Mouse (Mus musculus) liver, embryonic 14.5 days (tissue): ENCODE results near the gene Rora. TPM values are rescaled to one million over a fixed set of nuclear protein-coding genes. Genes with fewer than 3 reads are reported as not detected.

Experiments
- ATAC-seq: fragments of 200-750 bp; cut with Nextera tagmentation; 2 replicates; pipeline ENCODE4 v1.8.0; 2017; ENCODE audit warnings: moderate number of reproducible peaks, mild to moderate bottlenecking, moderate library complexity; ENCODE audit not compliant: insufficient read depth
- DNase-seq, 3 experiments: peaks; one replicate each; pipeline ENCODE4 v3.0.0-alpha.2; 2012 to 2013; ENCODE audit warnings: low read depth in 3 of 3, low spot score in 3 of 3
- H3K27ac ChIP-seq: fragments of 300-500 bp; sonication (generic); 2 replicates; pipeline ENCODE4 v1.5.1; 2014; ENCODE audit warnings: moderate library complexity, mild to moderate bottlenecking, control low read depth, inconsistent platforms
- H3K27me3 ChIP-seq: fragments of 300-500 bp; sonication (generic); 2 replicates; pipeline ENCODE4 v1.6.1; 2014; ENCODE audit warnings: mild to moderate bottlenecking, low read length, moderate library complexity; ENCODE audit not compliant: control insufficient read depth, insufficient read depth
- H3K36me3 ChIP-seq: fragments of 300-500 bp; sonication (generic); replicated peaks from 2 replicates; pipeline ENCODE4 v1.6.1; 2014; ENCODE audit warnings: low read depth; ENCODE audit not compliant: control insufficient read depth, insufficient read depth
- H3K4me1 ChIP-seq, 2 experiments: fragments of 200-500 bp in 1 of 2; fragments of 300-500 bp in 1 of 2; sonication (generic) in 1 of 2; replicated peaks; 2 replicates each; pipeline ENCODE4 v1.6.1; 2012 to 2014; ENCODE audit warnings: antibody characterized with exemption in 1 of 2, inconsistent platforms in 1 of 2, low read length in 1 of 2; ENCODE audit not compliant: control insufficient read depth in 2 of 2, insufficient read depth in 2 of 2
- H3K4me2 ChIP-seq: fragments of 300-500 bp; sonication (generic); 2 replicates; pipeline ENCODE4 v1.6.1; 2014; ENCODE audit warnings: low read depth, mild to moderate bottlenecking, control low read depth, moderate library complexity
- H3K4me3 ChIP-seq, 2 experiments: fragments of 200-500 bp in 1 of 2; fragments of 300-500 bp in 1 of 2; sonication (generic) in 1 of 2; 2 replicates each; pipeline ENCODE4 v1.5.1; 2012 to 2014; ENCODE audit warnings: low read depth in 2 of 2, low read length in 2 of 2, mild to moderate bottlenecking in 2 of 2, control low read depth in 1 of 2, inconsistent platforms in 1 of 2, moderate library complexity in 1 of 2; ENCODE audit not compliant: insufficient read depth in 1 of 2
- H3K9ac ChIP-seq: fragments of 300-500 bp; sonication (generic); replicated peaks from 2 replicates; pipeline ENCODE4 v1.6.1; 2014; ENCODE audit warnings: mild to moderate bottlenecking, control low read depth, moderate library complexity
- H3K9me3 ChIP-seq: fragments of 300-500 bp; sonication (generic); 2 replicates; pipeline ENCODE4 v1.6.1; 2016; ENCODE audit warnings: low read length, mixed read lengths; ENCODE audit not compliant: control insufficient read depth
- CTCF ChIP-seq: IDR thresholded peaks from 2 replicates; pipeline ENCODE4 v1.5.1; 2016; ENCODE audit warnings: antibody characterized with exemption, low read depth, control low read depth
- EP300 ChIP-seq: IDR thresholded peaks from 2 replicates; pipeline ENCODE4 v1.6.1; 2016; ENCODE audit warnings: antibody characterized with exemption, low read depth
- WGBS: fragments of 180-500 bp; shearing (Covaris S2); extraction: QIAGEN DNeasy Blood & Tissue Kit; methylation state at CpG from one replicate; pipeline ENCODE4 v1.1.7; 2014; ENCODE audit not compliant: insufficient replicate concordance; 5-methylcytosine and 5-hydroxymethylcytosine counted together
- polyA plus RNA-seq, 2 experiments: library from polyadenylated mRNA; depleted of rRNA in 1 of 2; stranded (reverse) in 1 of 2; unstranded in 1 of 2; fragments of >200 nt; fragmentation: Nextera tagmentation in 1 of 2; extraction: Ambion mirVana in 1 of 2; gene quantifications; 2 replicates each; pipeline versions ENCODE4 v1.2.1 to v1.2.3; 2012 to 2014

The Rora gene
- polyA plus RNA-seq, 2 experiments, result 0.85 to 2.9 TPM

DNA sequence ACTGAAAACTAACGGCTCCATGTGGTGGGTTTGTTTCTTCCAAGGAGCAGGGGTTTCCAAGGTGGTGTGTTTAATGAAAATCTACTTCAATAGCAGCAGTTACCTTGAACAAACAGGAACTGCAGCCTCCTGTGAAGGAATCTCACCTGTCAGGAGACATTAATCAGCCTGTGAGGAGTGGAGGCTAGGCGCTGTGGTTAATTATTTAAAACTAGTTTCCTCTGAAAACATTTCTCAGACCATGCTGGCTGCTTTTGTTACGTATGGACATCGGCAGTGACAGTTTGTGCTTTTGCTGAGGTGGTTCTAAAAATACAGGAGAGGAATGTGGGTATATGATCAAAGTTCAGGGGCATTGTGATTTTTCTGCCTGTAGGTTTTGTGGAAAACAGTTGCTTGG, 171.5 kb downstream of the Rora start:
- 41% methylated on average over 4 of the region's 4 CpGs for WGBS
- no peaks in the 10 kb centered on the region for H3K9me3 ChIP-seq
- H3K4me1 ChIP-seq, result peaks cover 0 to 10% of the 10 kb centered on the region in 2 experiments; a peak in 2 of 4 replicates
- no peak overlapping the region for H3K4me2 ChIP-seq
- DNase-seq (no peak), ATAC-seq (no peak)
- no peak for TF ChIP-seq CTCF
- no peak for TF ChIP-seq EP300
- no peaks in the 10 kb centered on the region for H3K27me3 ChIP-seq
- H3K27ac ChIP-seq, result no peak overlapping the region
- no peak overlapping the region for H3K4me3 ChIP-seq
- H3K9ac ChIP-seq, result no peak overlapping the region
- H3K36me3 ChIP-seq, result no peaks in the 10 kb centered on the region

DNA sequence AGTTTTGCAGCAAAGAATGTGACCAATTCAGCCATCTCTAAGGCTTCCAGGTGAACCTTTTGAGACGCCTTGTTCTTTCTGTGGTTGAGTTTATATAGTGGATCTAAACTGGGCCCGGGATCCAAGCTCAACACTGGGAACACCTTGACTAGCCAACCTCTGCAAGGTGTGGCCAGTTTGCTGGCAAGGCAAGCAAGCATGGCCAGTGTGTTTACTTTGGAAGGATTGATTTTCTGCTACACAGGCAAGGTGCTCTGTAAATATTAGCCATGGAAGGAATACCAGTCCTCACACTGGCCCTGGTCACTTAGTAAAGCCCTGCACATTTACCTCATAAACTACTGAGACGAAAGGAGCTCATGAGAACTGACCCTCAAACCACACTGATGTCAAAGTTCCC, 172.3 kb downstream of the Rora start:
- Histone ChIP-seq H3K4me1 (peaks cover 0 to 10% of the 10 kb centered on the region in 2 experiments; a peak in 2 of 4 replicates), H3K9ac (no peak overlapping the region), H3K27me3 (no peaks in the 10 kb centered on the region), H3K36me3 (no peaks in the 10 kb centered on the region), H3K27ac (no peak overlapping the region), H3K9me3 (no peaks in the 10 kb centered on the region), H3K4me2 (no peak overlapping the region), H3K4me3 (no peak overlapping the region)
- no peak for TF ChIP-seq CTCF
- TF ChIP-seq EP300, result no peak
- WGBS, result 57% methylated on average over 3 of the region's 3 CpGs
- ATAC-seq (peak; percentile 55), DNase-seq (no peak)

DNA sequence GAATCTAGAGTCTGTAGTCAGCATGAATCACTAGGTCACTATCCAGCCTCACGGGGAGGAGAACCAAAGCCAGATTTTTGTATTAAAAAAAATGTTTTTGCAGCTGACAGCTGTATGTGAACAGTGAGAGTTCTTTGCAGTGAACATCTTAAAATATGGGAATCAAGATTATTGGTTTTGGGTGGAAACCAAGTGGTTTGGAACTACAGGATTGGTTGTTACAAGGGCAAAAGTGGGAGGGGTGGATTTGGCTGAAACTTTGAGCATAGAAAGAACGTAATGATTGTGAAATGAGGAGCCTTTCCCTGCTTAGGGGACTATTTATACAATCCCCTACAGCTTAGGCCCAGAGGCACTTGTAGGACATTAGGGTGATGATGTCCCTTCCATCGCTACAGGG, 173.9 kb downstream of the Rora start:
- ATAC-seq, result no peak
- no peak overlapping the region for H3K9ac ChIP-seq
- DNase-seq, result no peak
- H3K27ac ChIP-seq, result no peak overlapping the region
- H3K4me2 ChIP-seq, result no peak overlapping the region
- TF ChIP-seq CTCF (no peak), EP300 (no peak)
- H3K27me3 ChIP-seq, result no peaks in the 10 kb centered on the region
- WGBS, result 63% methylated on average over 3 of the region's 3 CpGs
- H3K4me1 ChIP-seq, result peaks cover 0 to 10% of the 10 kb centered on the region in 2 experiments; a peak in 2 of 4 replicates
- no peaks in the 10 kb centered on the region for H3K9me3 ChIP-seq
- no peaks in the 10 kb centered on the region for H3K36me3 ChIP-seq
- H3K4me3 ChIP-seq, result no peak overlapping the region

DNA sequence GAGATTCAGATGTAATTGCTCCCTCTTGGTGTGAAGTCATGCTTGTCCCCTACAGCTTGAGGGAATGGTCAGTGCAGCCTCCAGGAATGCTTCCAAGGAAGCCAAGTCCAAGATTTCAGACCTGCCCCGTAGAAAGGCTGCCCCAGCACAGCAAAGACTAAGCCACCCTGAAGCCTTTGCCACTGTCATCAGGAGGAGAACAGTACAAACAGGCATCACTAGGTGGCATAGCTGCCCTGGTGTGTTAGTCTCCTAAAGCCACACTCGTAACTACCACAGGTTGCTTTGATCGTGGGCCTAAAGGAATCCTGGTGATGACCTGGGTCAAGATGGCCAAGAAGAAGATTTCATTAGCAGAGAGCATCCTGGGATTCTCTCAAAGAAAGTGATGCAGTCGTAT, 176.3 kb downstream of the Rora start:
- Histone ChIP-seq H3K4me1 (peaks cover 0 to 10% of the 10 kb centered on the region in 2 experiments; a peak in 2 of 4 replicates), H3K36me3 (no peaks in the 10 kb centered on the region), H3K27me3 (no peaks in the 10 kb centered on the region), H3K4me2 (no peak overlapping the region), H3K4me3 (no peak overlapping the region), H3K9ac (no peak overlapping the region), H3K9me3 (no peaks in the 10 kb centered on the region), H3K27ac (no peak overlapping the region)
- ATAC-seq (no peak), DNase-seq (no peak)
- no peak for TF ChIP-seq CTCF
- 52% methylated on average over 4 of the region's 4 CpGs for WGBS

DNA sequence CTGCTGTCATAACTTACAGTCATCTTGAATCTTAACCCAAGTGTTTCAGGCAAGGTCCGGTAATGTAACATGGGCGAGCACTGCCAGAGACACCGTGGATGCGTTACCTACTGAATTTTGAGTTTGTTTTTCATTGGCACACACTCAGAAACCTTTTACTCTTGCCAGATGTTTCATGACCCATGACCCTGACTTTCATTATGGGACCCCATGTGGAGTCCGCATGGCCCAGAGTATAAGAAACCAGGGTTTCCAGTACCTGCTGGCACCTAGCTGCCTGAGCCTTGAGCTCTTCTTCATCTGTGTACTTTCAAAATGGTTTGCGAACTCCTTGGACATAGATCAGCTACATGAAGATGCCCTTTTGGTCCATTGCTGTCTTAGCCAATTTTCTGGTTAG, 179.7 kb downstream of the Rora start:
- H3K9me3 ChIP-seq, result no peaks in the 10 kb centered on the region
- no peak overlapping the region for H3K4me2 ChIP-seq
- ATAC-seq (no peak), DNase-seq (no peak)
- H3K4me1 ChIP-seq, result no peaks in the 10 kb centered on the region
- H3K27me3 ChIP-seq, result no peaks in the 10 kb centered on the region
- H3K36me3 ChIP-seq, result no peaks in the 10 kb centered on the region
- no peak overlapping the region for H3K27ac ChIP-seq
- 67% methylated on average over 6 of the region's 6 CpGs for WGBS
- H3K4me3 ChIP-seq, result no peak overlapping the region
- TF ChIP-seq EP300, result no peak
- TF ChIP-seq CTCF, result no peak
- no peak overlapping the region for H3K9ac ChIP-seq
